In genomic region chr16:18345243-18345642, GRCm38 (mm10) we compare ENCODE assay signal across 8 mouse cellular contexts. TPM values are rescaled to one million over a fixed set of nuclear protein-coding genes. Genes with fewer than 3 reads are reported as not detected.
DNase-seq lines count a peak whose midpoint lies in the region; ATAC-seq and TF ChIP-seq lines count a peak whose summit lies in the region.

No protein-coding gene starts in this region.

- whole genome bisulfite sequencing in heart, postnatal 0 days = 4% methylated on average over 3 of the region's 3 CpGs
- WGBS in liver, embryonic 13.5 days (ENCODE audit: insufficient replicate concordance) = 2% methylated on average over 3 of the region's 3 CpGs
- 6% methylated on average over 3 of the region's 3 CpGs for WGBS in neural tube, embryonic 13.5 days

- peaks cover 10% of the 10 kb centered on the region for H3K27me3 ChIP-seq in heart, postnatal 0 days (ENCODE audit: control insufficient read depth, insufficient read depth, low read length)
- peaks cover 47% of the 10 kb centered on the region for H3K27me3 ChIP-seq in liver, embryonic 13.5 days
- no peaks in the 10 kb centered on the region for H3K27me3 ChIP-seq in neural tube, embryonic 13.5 days
- no peaks in the 10 kb centered on the region for H3K27me3 ChIP-seq in testis, adult 2 months (ENCODE audit: control insufficient read depth, insufficient read depth, low read length)

- no peak for TF ChIP-seq POLR2A in bone marrow macrophage, adult 2 months (IDR thresholded peaks at IDR 0.05; ENCODE audit: borderline replicate concordance, low read depth, low read length)
- TF ChIP-seq POLR2A in testis, adult 2 months (IDR thresholded peaks at IDR 0.05; ENCODE audit: control insufficient read depth, low read depth, low read length) = no peak

- no peaks in the 10 kb centered on the region for H3K36me3 ChIP-seq in heart, postnatal 0 days (replicated peaks; ENCODE audit: control insufficient read depth, insufficient read depth, low read length)
- H3K36me3 ChIP-seq in liver, embryonic 13.5 days = 0 out of 2 replicates have a peak, but pooled peaks cover under 1% of the 10 kb centered on the region
- H3K36me3 ChIP-seq in neural tube, embryonic 13.5 days = no peaks in the 10 kb centered on the region
- no peaks in the 10 kb centered on the region for H3K36me3 ChIP-seq in testis, adult 2 months (ENCODE audit: control insufficient read depth, insufficient read depth, low read length)

- peak; percentile 90 for DNase-seq in heart, postnatal 0 days (ENCODE audit: low spot score)
- DNase-seq in kidney, postnatal 25 days = peak; percentile 93 to 95
- peak; percentile 77 for DNase-seq in liver, embryonic 13.5 days

- H3K9ac ChIP-seq in heart, postnatal 0 days (replicated peaks; ENCODE audit: low read depth, low read length) = no peak overlapping the region
- H3K9ac ChIP-seq in liver, embryonic 13.5 days = no peak overlapping the region
- no peak overlapping the region for H3K9ac ChIP-seq in neural tube, embryonic 13.5 days

- peak; percentile 54; the same call in 1 of the 2 replicates for TF ChIP-seq CTCF in bone marrow macrophage, adult 2 months (IDR thresholded peaks at IDR 0.05; ENCODE audit: low read depth, low read length)
- TF ChIP-seq CTCF in heart, postnatal 0 days (IDR thresholded peaks at IDR 0.05; ENCODE audit: low read depth) = peak; percentile 92
- peak; percentile 65; the same call in 1 of the 2 replicates for TF ChIP-seq CTCF in testis, adult 2 months (IDR thresholded peaks at IDR 0.05; ENCODE audit: control insufficient read depth, insufficient read depth, insufficient replicate concordance, low read depth, low read length)

- H3K27ac ChIP-seq in bone marrow macrophage, adult 2 months (ENCODE audit: insufficient read depth, low read depth, low read length) = no peak overlapping the region
- no peak overlapping the region for H3K27ac ChIP-seq in heart, postnatal 0 days (ENCODE audit: low read depth)
- H3K27ac ChIP-seq in liver, embryonic 13.5 days = no peak overlapping the region
- no peak overlapping the region; the same call in 1 of the 2 replicates for H3K27ac ChIP-seq in neural tube, embryonic 13.5 days (replicated peaks)
- H3K27ac ChIP-seq in testis, adult 2 months (ENCODE audit: control insufficient read depth, insufficient read depth, low read depth, low read length) = no peak overlapping the region

- H3K4me1 ChIP-seq in bone marrow macrophage, adult 2 months (ENCODE audit: control insufficient read depth, insufficient read depth, low read length) = peaks cover 15% of the 10 kb centered on the region
- peaks cover 12% of the 10 kb centered on the region for H3K4me1 ChIP-seq in heart, postnatal 0 days (ENCODE audit: control insufficient read depth, insufficient read depth)
- peaks cover 61% of the 10 kb centered on the region for H3K4me1 ChIP-seq in liver, embryonic 13.5 days (replicated peaks)
- peaks cover 75% of the 10 kb centered on the region for H3K4me1 ChIP-seq in neural tube, embryonic 13.5 days (replicated peaks)
- H3K4me1 ChIP-seq in testis, adult 2 months (ENCODE audit: control insufficient read depth, insufficient read depth, low read length) = peaks cover 18% of the 10 kb centered on the region

- ATAC-seq in CD4-positive, CD25-positive, alpha-beta regulatory T cell, adult 4 months = peak; percentile 64
- peak; percentile 52 for ATAC-seq in erythroid progenitor cell, adult 5-6 weeks (replicated peaks; ENCODE audit: low FRiP score, poor library complexity, severe bottlenecking)
- peak; percentile 34 for ATAC-seq in heart, postnatal 0 days (ENCODE audit: insufficient read depth, low read depth)
- no peak for ATAC-seq in liver, embryonic 13.5 days (ENCODE audit: low read depth)
- ATAC-seq in neural tube, embryonic 13.5 days (ENCODE audit: low read depth) = peak; percentile 4; the same call in 1 of the 2 replicates

- H3K4me2 ChIP-seq in heart, postnatal 0 days (ENCODE audit: low read depth, low read length) = no peak overlapping the region
- no peak overlapping the region for H3K4me2 ChIP-seq in liver, embryonic 13.5 days
- no peak overlapping the region for H3K4me2 ChIP-seq in neural tube, embryonic 13.5 days

- H3K4me3 ChIP-seq in bone marrow macrophage, adult 2 months (ENCODE audit: insufficient read depth, low read length) = no peak overlapping the region
- H3K4me3 ChIP-seq in heart, postnatal 0 days (ENCODE audit: low read depth, low read length) = no peak overlapping the region
- no peak overlapping the region for H3K4me3 ChIP-seq in liver, embryonic 13.5 days (replicated peaks)
- H3K4me3 ChIP-seq in neural tube, embryonic 13.5 days = no peak overlapping the region
- no peak overlapping the region for H3K4me3 ChIP-seq in testis, adult 2 months (ENCODE audit: control insufficient read depth, low read depth, low read length)

- TF ChIP-seq EP300 in heart, postnatal 0 days (IDR thresholded peaks at IDR 0.05; ENCODE audit: low read depth) = no peak

- H3K9me3 ChIP-seq in heart, postnatal 0 days (replicated peaks; ENCODE audit: control insufficient read depth, low read length) = no peaks in the 10 kb centered on the region
- no peaks in the 10 kb centered on the region for H3K9me3 ChIP-seq in liver, embryonic 13.5 days (replicated peaks)
- H3K9me3 ChIP-seq in neural tube, embryonic 13.5 days = no peaks in the 10 kb centered on the region

RNA-seq across cellular contexts. Expression of gene Tango2, which starts 2.7 kb away (rescaled TPM):
- polyA plus RNA-seq in CD4-positive, CD25-positive, alpha-beta regulatory T cell, adult 4 months (2017; shearing (Covaris generic)) = 10 to 100 TPM; 71.4 to 94.5 TPM
- polyA plus RNA-seq in bone marrow macrophage, adult 2 months (2012; ENCODE audit: insufficient read depth, insufficient read length, missing spikeins) = 26.3 and 33.0 TPM in 2 replicates
- total RNA-seq in erythroid progenitor cell, adult 5-6 weeks (2015; ENCODE audit: low replicate concordance) = 61.3 and 62.5 TPM in 2 replicates
- 47.2 and 51.9 TPM in 2 replicates for total RNA-seq in erythroid progenitor cell, adult 5-6 weeks (2017; ENCODE audit: low replicate concordance)
- 55.3 and 56.9 TPM in 2 replicates for total RNA-seq in heart, postnatal 0 days (2014; rRNA removed; ENCODE audit: low replicate concordance)
- 65.8 and 69.0 TPM in 2 replicates for polyA plus RNA-seq in heart, postnatal 0 days (2015; fragmentation: Nextera tagmentation; extraction: Ambion mirVana)
- 69.6 and 71.4 TPM in 2 replicates for polyA plus RNA-seq in liver, embryonic 13.5 days (2015; fragmentation: Nextera tagmentation; extraction: Ambion mirVana)
- polyA plus RNA-seq in neural tube, embryonic 13.5 days (2015; fragmentation: Nextera tagmentation; extraction: Ambion mirVana) = 74.0 and 79.5 TPM in 2 replicates
- polyA plus RNA-seq in testis, adult 2 months (2012; rRNA removed) = 10.9 and 11.6 TPM in 2 replicates

RNA-seq across cellular contexts. Expression of gene Arvcf, which starts 2.7 kb away (rescaled TPM):
- under 1 TPM in 1 of 2 experiments, not detected in 1; 0.91 TPM for polyA plus RNA-seq in CD4-positive, CD25-positive, alpha-beta regulatory T cell, adult 4 months (2017; shearing (Covaris generic))
- 1.8 and 3.5 TPM in 2 replicates for polyA plus RNA-seq in bone marrow macrophage, adult 2 months (2012; ENCODE audit: insufficient read depth, insufficient read length, missing spikeins)
- total RNA-seq in erythroid progenitor cell, adult 5-6 weeks (2015; ENCODE audit: low replicate concordance) = 3.2 and 8.8 TPM in 2 replicates
- 6.2 and 22.0 TPM in 2 replicates for total RNA-seq in erythroid progenitor cell, adult 5-6 weeks (2017; ENCODE audit: low replicate concordance)
- total RNA-seq in heart, postnatal 0 days (2014; rRNA removed; ENCODE audit: low replicate concordance) = 62.1 and 95.5 TPM in 2 replicates
- 22.5 and 22.6 TPM in 2 replicates for polyA plus RNA-seq in heart, postnatal 0 days (2015; fragmentation: Nextera tagmentation; extraction: Ambion mirVana)
- polyA plus RNA-seq in liver, embryonic 13.5 days (2015; fragmentation: Nextera tagmentation; extraction: Ambion mirVana) = 7.6 and 7.9 TPM in 2 replicates
- polyA plus RNA-seq in neural tube, embryonic 13.5 days (2015; fragmentation: Nextera tagmentation; extraction: Ambion mirVana) = 85.2 and 93.6 TPM in 2 replicates
- 7.8 and 10.9 TPM in 2 replicates for polyA plus RNA-seq in testis, adult 2 months (2012; rRNA removed)

RNA-seq across cellular contexts. Expression of gene Dgcr8, which starts 56.2 kb away (rescaled TPM):
- 10 to 100 TPM; 21.1 to 25.9 TPM for polyA plus RNA-seq in CD4-positive, CD25-positive, alpha-beta regulatory T cell, adult 4 months (2017; shearing (Covaris generic))
- 19.8 and 21.4 TPM in 2 replicates for polyA plus RNA-seq in bone marrow macrophage, adult 2 months (2012; ENCODE audit: insufficient read depth, insufficient read length, missing spikeins)
- total RNA-seq in erythroid progenitor cell, adult 5-6 weeks (2015; ENCODE audit: low replicate concordance) = 121 and 133 TPM in 2 replicates
- total RNA-seq in erythroid progenitor cell, adult 5-6 weeks (2017; ENCODE audit: low replicate concordance) = 138 and 218 TPM in 2 replicates
- 23.4 and 23.5 TPM in 2 replicates for total RNA-seq in heart, postnatal 0 days (2014; rRNA removed; ENCODE audit: low replicate concordance)
- 8.9 and 9.6 TPM in 2 replicates for polyA plus RNA-seq in heart, postnatal 0 days (2015; fragmentation: Nextera tagmentation; extraction: Ambion mirVana)
- 13.4 and 13.8 TPM in 2 replicates for polyA plus RNA-seq in liver, embryonic 13.5 days (2015; fragmentation: Nextera tagmentation; extraction: Ambion mirVana)
- polyA plus RNA-seq in neural tube, embryonic 13.5 days (2015; fragmentation: Nextera tagmentation; extraction: Ambion mirVana) = 31.2 and 34.0 TPM in 2 replicates
- polyA plus RNA-seq in testis, adult 2 months (2012; rRNA removed) = 23.3 and 28.9 TPM in 2 replicates
